Mouse (Mus musculus) spleen, adult 12 weeks (tissue): ENCODE data around the gene Cacna2d3.

Source experiments
- DNase-seq: peaks from one replicate; pipeline ENCODE4 v3.0.0; 2022; ENCODE audit warnings: low spot score

The Cacna2d3 gene

GRCm38 (mm10) chr14:29062676-29063075 lies 659.0 kb downstream of the Cacna2d3 start:
- no peak for DNase-seq

- DNase-seq = no peak
Observed at GRCm38 (mm10) chr14:29061491-29061890, 660.2 kb downstream of the Cacna2d3 start.

DNA sequence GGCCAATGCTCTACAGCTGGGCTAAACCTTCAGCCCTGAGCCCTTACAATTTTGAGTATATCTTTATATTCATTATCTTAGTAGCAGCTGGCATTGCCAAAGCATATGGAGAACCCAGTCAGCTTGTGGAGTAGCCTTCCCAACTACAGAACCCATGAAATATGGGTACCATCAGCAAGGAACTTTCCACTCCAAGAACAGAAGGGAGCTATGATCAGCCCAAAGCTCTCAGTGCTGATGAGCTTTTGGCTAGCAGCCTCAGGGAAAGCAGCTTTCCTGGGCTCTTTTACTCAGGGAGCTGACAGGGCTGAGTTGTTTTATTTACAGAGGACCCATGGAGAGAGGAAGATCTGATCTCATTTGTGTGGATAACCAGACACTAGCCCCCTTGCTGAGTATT lies 661.0 kb downstream of the Cacna2d3 start:
- DNase-seq = no peak

- DNase-seq = no peak
Observed at GRCm38 (mm10) chr14:29051951-29052835, 669.5 kb downstream of the Cacna2d3 start.

- DNase-seq = no peak
Observed at GRCm38 (mm10) chr14:29042355-29042754, 679.3 kb downstream of the Cacna2d3 start.

GRCm38 (mm10) chr14:29041498-29041897 lies 680.2 kb downstream of the Cacna2d3 start:
- no peak for DNase-seq

DNA sequence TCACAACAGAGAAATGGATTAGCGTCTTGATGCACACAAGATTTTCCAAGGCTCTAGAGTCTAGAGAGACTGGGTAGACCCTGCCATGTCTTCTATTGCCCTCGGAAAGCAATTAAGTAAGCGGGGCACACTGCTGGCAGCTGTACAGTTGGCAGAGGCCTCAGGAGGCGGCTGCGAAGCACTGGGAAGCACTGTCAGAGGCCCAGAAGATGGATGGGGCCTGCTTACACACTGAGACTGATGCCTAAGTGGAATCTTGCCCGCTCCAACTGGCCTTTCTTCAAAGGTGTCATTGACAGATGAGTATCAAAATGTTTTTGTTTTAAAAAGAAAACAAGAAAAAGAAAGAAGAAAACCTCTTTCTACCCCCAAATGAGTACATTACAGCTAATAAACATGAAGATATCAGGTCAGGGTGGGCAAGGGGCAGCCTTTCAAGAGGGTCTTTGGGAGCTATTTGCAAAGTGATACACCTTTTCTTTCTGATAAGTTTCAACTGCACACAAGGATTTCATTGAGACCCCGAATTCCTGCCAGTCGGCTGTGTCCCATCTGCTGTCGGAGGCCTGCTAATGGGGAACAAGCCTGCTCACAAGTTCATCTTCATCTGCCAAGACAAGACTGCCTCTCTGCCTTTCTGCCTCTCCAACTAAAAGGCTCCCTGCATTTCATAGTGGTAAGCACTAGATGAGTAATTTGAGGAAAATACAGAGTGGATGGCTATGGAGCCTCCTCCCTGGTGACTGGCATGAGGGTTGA lies 680.9 kb downstream of the Cacna2d3 start:
- no peak for DNase-seq

DNA sequence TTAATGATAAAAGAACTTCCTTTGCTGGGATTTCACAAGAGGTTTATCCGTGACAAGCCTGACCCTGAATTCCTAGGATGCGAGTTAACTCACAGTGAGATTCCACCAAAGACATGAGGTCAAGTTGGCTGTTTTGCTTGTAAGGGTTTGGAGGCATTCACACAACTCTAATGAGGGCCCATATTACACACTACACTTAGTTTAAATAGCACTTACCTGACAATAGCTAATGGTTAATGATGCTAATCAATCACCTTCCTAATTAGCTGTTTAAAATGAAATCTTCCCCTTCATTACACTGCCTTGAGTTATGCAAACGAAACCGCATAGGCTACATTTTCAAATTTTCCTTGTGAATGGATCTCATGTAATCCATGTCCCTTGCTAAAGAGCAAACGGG lies 683.4 kb downstream of the Cacna2d3 start:
- no peak for DNase-seq

DNA sequence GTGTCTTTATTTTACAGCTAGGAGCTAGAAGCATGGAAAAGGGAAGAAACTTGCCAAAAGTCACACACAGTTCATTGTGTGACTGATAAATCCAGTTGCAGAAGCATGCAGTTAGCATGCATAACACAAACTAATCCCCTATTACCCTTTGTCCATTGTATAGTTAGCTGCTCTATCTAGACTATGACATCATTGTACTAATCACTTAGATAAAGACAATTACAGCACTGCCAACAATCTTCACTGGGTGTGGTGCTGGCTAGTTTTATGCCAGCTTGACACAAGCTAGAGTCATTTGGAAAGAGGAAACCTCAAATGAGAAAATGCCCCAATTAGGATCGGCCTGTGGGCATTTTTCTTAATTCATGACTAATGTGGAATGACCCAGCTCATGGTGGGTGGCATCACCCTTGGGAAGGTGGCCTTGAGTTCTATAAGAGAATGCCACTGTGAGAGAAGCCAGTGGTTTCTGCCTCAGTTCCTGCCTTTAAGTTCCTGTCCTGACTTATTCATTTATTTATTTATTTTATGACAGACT lies 689.7 kb downstream of the Cacna2d3 start:
- DNase-seq = no peak

DNA sequence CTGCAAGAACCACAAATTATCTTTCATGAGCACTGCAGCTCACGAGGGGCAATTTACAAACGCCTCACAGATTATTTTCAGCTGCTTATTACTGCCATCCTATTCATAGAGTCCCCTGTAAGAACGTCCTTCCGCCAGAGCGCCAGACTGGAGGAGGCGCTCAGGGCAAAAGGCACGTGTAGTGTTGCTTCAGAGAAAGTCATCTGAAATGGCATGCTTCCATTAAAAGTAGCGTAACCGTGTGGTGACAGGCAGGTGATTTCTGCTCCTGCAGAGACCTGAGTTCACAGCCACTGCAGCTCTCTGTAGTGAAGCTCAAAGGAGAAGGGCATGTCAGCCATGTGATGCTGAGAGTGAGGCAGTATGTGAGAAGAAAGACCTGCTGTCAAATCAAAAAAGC lies 691.1 kb downstream of the Cacna2d3 start:
- DNase-seq = no peak

DNA sequence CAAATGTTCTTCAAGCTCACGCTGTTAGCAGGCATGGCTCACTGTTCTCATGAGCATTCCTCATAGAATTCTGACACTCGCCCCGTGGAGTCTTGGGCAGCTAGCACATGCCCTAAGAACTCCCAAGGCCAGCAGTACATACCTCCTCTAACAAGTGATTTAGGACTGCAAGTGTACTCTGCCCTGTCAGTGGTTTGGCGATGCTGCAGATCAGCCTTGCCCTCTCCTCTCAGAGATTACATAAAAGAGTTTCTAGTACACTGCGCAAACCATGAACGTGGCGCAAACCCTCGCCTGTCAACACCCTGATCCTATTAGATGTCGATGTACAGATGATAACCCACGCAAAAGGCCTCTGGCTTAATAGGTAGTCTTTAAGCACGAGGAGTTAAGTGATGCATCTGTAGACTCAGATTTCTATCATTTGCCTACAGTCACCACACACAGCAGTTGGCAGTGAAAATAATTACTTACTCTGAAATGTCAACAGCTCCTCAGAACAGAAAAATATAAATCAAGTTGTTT lies 691.7 kb downstream of the Cacna2d3 start:
- no peak for DNase-seq

- no peak for DNase-seq
Observed at GRCm38 (mm10) chr14:29029107-29029469, 692.6 kb downstream of the Cacna2d3 start.

- no peak for DNase-seq
Observed at GRCm38 (mm10) chr14:29028391-29029106, 693.1 kb downstream of the Cacna2d3 start.

- DNase-seq = no peak
Observed at GRCm38 (mm10) chr14:29027276-29027675, 694.4 kb downstream of the Cacna2d3 start.

DNA sequence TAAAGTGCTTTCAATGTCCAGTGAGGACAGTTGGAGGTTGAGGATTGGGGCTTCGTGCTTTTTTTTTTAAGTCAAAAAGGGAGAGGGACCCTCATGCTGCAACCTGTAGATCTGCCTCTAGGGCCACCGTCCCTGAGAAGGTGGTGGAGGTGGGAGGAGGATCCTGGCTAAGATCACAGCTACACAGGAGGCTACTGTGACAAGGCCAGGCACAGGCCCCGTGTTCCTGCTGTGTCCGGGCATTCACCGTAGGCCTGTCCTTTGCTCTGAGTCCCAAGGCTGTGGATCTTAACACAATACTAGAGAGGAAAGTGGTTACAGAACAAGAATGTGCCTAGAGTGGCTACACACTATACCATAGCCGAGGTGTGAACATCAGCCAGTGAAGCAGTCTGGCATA lies 696.3 kb downstream of the Cacna2d3 start:
- DNase-seq = no peak

- DNase-seq = no peak
Observed at GRCm38 (mm10) chr14:29023246-29023645, 698.4 kb downstream of the Cacna2d3 start.

DNA sequence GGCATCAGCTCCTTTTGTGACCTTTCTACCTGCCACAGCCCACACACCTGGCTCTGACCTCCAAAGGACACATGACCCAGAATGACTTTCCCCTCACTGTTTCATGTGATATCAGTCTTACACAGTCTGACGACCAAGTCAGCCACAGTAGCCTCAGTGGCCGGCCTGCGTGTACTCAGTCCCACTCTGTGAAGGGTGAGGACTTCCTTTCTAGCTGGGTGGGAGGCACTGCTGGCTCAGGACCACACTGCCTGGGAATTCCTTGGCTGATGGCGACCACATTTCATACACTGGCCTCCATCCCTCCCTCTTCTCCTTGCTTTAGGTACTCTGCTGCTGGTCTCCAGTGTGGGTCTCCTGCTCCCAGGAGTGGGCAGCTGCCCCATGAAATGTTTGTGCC lies 700.4 kb downstream of the Cacna2d3 start:
- no peak for DNase-seq

DNA sequence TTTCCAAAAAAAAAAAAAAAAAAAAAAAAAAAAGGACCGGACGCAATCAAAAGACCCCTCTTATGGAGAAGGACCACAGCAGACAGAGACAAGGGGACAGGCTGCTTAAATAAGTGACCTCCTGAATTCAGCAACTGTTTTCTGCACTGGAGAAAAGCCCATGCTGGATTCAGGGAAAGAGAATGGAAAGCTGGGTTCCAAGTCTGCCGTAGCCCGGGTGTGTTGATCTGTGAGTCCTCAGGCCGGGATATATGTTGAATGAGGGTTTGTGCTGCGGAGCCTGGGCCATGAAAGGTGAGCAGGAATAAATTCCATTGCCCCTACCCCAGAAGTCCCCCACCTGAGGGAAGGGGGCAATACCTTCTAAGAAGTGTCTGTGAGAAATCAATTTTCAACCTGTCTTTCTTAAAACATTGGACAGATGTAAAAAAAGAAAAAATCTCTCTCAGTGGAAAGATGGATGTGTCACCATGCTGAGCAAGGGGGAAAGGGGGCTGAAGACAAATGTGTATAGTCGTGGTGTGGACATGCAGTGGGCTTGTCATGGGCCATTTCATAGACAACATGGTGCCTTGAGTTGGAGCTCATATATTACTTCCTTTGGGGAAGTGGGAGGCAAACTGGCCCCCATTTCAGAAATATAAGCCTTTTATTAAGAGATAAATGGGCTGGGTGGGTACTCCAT lies 703.2 kb downstream of the Cacna2d3 start:
- no peak for DNase-seq

- DNase-seq = no peak
Observed at GRCm38 (mm10) chr14:29017883-29018282, 703.8 kb downstream of the Cacna2d3 start, which contains the start of gene Lrtm1. TSS of gene Lrtm1 (plus strand) at chr14:29018208.

DNA sequence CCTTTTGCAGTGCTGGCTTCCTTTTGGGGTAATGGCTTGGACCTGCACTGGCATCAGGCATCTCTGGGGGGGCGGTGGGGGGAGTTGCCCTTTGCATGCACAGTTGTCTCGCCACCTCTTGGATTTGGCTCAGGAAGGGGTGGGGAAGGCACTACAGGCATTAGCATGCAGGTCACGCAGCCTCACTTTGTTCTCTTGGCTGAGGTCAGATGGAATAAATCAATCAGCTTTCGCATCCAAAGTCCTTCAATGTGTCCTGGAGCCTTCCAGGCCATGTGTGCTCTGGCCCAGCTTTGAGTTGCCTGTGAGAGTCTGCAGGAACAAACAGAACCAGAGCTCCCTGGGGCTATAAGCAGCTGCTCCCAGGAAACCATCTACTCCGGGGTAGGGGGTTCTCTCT lies 705.8 kb downstream of the Cacna2d3 start:
- DNase-seq = no peak

- no peak for DNase-seq
Observed at GRCm38 (mm10) chr14:29014680-29015079, 707.0 kb downstream of the Cacna2d3 start.
